Mouse (Mus musculus) urinary bladder, postnatal 25 days (tissue): ENCODE measurements at regions not wholly inside any gene's neighbourhood (a gene's known extent, or its start where the extent isn't known, plus 50 kb on each side); places are given as distances from the start of the nearest gene placed in this dataset.

Experiments
- DNase-seq: peaks from one replicate; pipeline ENCODE4 v3.0.0; 2022; ENCODE audit warnings: low spot score

GRCm38 (mm10) chr4:82234443-82234842 lies 471.1 kb downstream of the Nfib start:
- DNase-seq, result no peak

- no peak for DNase-seq
Measured at GRCm38 (mm10) chr4:82226197-82227119, 479.1 kb downstream of the Nfib start.

- no peak for DNase-seq
Measured at GRCm38 (mm10) chr4:82220724-82221123, 484.8 kb downstream of the Nfib start.

- DNase-seq, result no peak
Measured at GRCm38 (mm10) chr4:82220120-82220714, 485.3 kb downstream of the Nfib start.

- DNase-seq, result no peak
Measured at GRCm38 (mm10) chr4:82218616-82219015, 486.9 kb downstream of the Nfib start.

GRCm38 (mm10) chr4:82207031-82207430 lies 498.5 kb downstream of the Nfib start:
- no peak for DNase-seq

GRCm38 (mm10) chr4:82200306-82200705 lies 505.2 kb downstream of the Nfib start:
- no peak for DNase-seq

GRCm38 (mm10) chr4:82199118-82199517 lies 506.4 kb downstream of the Nfib start:
- DNase-seq, result no peak

GRCm38 (mm10) chr4:82197611-82198010 lies 507.9 kb downstream of the Nfib start:
- DNase-seq, result no peak

- no peak for DNase-seq
Measured at GRCm38 (mm10) chr4:82196024-82196647, 509.4 kb downstream of the Nfib start.

- DNase-seq, result no peak
Measured at GRCm38 (mm10) chr4:82193905-82194304, 511.6 kb downstream of the Nfib start.

GRCm38 (mm10) chr4:82186892-82187291 lies 518.7 kb downstream of the Nfib start:
- no peak for DNase-seq

- no peak for DNase-seq
Measured at GRCm38 (mm10) chr4:82183974-82184373, 521.6 kb downstream of the Nfib start.

- no peak for DNase-seq
Measured at GRCm38 (mm10) chr4:82178112-82178511, 527.4 kb downstream of the Nfib start.

- no peak for DNase-seq
Measured at GRCm38 (mm10) chr4:82176723-82177122, 528.8 kb downstream of the Nfib start.

GRCm38 (mm10) chr4:82173461-82174085 lies 532.0 kb downstream of the Nfib start:
- DNase-seq, result no peak

- no peak for DNase-seq
Measured at GRCm38 (mm10) chr4:82170930-82171329, 534.6 kb downstream of the Nfib start.

GRCm38 (mm10) chr4:82168032-82168431 lies 537.5 kb downstream of the Nfib start:
- DNase-seq, result no peak

- DNase-seq, result no peak
Measured at GRCm38 (mm10) chr4:82167396-82167795, 538.2 kb downstream of the Nfib start.

- DNase-seq, result no peak
Measured at GRCm38 (mm10) chr4:82166826-82167225, 538.7 kb downstream of the Nfib start.

- no peak for DNase-seq
Measured at GRCm38 (mm10) chr4:82166087-82166486, 539.5 kb downstream of the Nfib start.

GRCm38 (mm10) chr4:82164058-82164457 lies 541.5 kb downstream of the Nfib start:
- DNase-seq, result no peak
